Mouse (Mus musculus): Measurements from ENCODE around the gene Actr3b.

- TF ChIP-seq EP300 (IDR thresholded peaks at IDR 0.05; ENCODE audit: low read depth) (no peak), CTCF (IDR thresholded peaks at IDR 0.05; ENCODE audit: low read depth) (no peak)
These were observed 41.1 kb downstream of the Actr3b start for GRCm38 (mm10) chr5:25800929-25801328.
